Mouse (Mus musculus): ENCODE data around the gene Rasgrp1. TPM values are rescaled to one million over a fixed set of nuclear protein-coding genes. Genes with fewer than 3 reads are reported as not detected.
A peak's percentile ranks its signal among the peaks of the same experiment; 100 is the strongest.

Gene Rasgrp1
- total and polyA plus RNA-seq, 3 experiments: 0.15 to 1.2 (median 0.26) TPM

DNA sequence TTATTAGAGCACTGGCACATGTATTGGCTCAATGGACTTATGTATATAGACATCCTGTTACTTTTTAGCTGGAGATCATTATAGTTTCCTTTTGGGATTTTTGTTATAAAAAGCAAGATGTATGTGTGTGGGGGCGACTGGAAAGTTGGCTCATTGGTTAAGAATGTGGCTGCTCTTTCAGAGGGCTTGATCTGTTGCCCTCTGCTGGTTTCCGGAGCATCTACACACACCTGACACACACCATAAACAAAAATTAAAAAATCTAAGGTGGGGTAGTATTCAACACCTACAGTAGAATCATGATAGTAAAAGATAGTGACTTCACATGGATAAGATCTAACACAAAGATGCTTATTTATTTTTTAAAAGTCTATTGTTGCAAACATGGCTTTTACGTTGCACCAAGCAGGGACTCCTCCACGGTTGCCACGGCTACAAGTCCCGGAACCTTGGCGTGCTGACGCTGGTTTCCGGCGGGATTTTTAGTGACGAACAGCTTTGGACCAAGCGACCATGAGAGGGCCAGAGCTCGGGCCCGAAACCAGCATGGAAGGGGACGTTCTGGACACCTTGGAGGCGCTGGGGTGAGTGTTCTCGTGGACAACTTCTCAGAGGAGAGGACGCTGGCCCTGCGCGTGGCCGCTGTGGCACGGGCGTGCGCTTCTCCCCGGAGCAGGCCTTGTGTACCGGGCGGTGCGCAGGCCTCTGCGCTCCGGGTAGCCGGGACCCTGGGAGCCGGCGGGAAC is 93.4 kb downstream of the Rasgrp1 start, which contains the start of gene Fam98b:
Gene Fam98b (plus strand): TSS at position 485 of the 746 bp plus-strand sequence.
- DNase-seq: peak; percentile 93

DNA sequence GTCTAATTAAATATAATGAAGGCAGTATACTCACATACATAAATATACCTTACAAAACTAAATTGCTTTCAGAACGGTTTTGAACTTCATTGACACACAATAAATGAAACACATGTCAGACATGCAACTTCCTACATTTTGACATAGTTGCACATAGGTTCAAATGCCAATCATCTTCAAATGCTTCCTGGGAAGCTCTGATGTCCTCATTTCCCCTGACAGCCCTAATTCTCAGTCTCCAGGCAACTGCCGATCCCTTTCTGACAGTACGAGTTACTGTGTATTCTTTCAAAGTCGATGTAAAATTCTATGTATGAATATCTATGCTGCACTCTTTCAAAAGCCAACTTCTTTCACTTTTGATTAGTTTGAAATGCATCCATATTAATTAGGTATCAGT is 100.8 kb downstream of the Rasgrp1 start:
- no peak for DNase-seq

DNA sequence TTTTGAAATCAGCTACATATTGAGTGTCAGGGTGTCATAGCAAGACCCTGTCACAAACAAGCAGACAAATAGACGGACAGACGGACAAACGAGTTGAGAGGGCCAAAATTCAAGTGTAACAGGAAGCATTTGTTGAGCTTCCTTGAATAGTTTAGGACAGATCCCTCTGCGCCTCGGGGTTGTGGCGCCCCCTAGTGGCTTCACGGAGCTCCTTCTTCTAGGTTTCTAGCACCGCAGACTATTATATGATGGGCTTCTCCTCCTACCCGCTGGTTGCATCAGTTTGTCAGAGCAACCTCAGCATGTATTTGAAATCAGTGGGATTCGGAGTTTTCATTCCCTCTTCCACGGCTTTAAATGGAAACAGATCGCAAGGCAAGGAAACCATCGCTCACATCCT is 111.5 kb downstream of the Rasgrp1 start:
- peak; percentile 81 for DNase-seq

DNA sequence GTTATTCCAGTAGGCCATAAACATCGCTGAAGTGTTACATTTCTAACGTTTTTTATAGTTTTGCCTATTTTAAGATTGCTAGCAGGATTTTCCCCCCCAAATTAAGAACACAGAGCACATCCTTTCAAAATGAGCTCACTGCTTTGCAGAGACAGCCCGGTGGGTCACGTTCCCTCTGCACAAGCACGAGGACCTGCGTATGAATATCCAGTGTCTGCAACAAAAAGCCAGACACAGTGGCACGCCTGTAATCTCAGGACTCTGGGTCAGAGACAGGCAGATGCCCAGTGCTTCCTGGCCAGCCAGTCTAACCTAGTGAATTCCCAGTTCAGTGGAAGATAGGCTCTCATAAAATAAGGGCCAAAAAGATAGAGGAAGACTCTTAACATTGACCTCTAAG is 112.5 kb downstream of the Rasgrp1 start:
- no peak for DNase-seq

Other genes starting within 250 kb of the Rasgrp1 start
- 100 to 1,000 TPM in 1 of 2 experiments, 10 to 100 TPM in 1; 58.3 to 113 TPM for gene Spred1, start 221.6 kb downstream of the Rasgrp1 start, total RNA-seq (2021)
- gene Spred1, start 221.6 kb downstream of the Rasgrp1 start, polyA plus RNA-seq (2012; rRNA removed): 11.3 and 22.6 TPM in 2 replicates
- 10 to 100 TPM; 34.0 to 44.7 TPM for gene Fam98b, start 93.3 kb downstream of the Rasgrp1 start, total RNA-seq (2021)
- 2.1 and 3.1 TPM in 2 replicates for gene Fam98b, start 93.3 kb downstream of the Rasgrp1 start, polyA plus RNA-seq (2012; rRNA removed)

Data from adrenal gland, adult 2 months (tissue).